Mouse (Mus musculus): ENCODE results near the gene Gm10642. TPM values are rescaled to one million over a fixed set of nuclear protein-coding genes. Genes with fewer than 3 reads are reported as not detected.

Gm10642 gene
- polyA plus RNA-seq, 1 experiment from 2014 or later = 0.17 TPM

Other genes starting within 250 kb of the Gm10642 start
- gene Ccnb2, start 234.7 kb upstream of the Gm10642 start, polyA plus RNA-seq (2016; fragmentation: Nextera tagmentation; extraction: Ambion mirVana) = 215 and 225 TPM in 2 replicates
- gene Rnf111, start 152.5 kb upstream of the Gm10642 start, polyA plus RNA-seq (2016; fragmentation: Nextera tagmentation; extraction: Ambion mirVana) = 30.3 and 31.8 TPM in 2 replicates
- 69.3 and 71.6 TPM in 2 replicates for gene Sltm, start 113.5 kb upstream of the Gm10642 start, polyA plus RNA-seq (2016; fragmentation: Nextera tagmentation; extraction: Ambion mirVana)
- 3.3 and 4.0 TPM in 2 replicates for gene Mindy2, start 923 bp downstream of the Gm10642 start, polyA plus RNA-seq (2016; fragmentation: Nextera tagmentation; extraction: Ambion mirVana)
- gene Adam10, start 22.7 kb downstream of the Gm10642 start, polyA plus RNA-seq (2016; fragmentation: Nextera tagmentation; extraction: Ambion mirVana) = 62.3 TPM in 2 replicates